Mouse (Mus musculus) testis, postnatal 10 days (tissue): ENCODE measurements at regions not wholly inside any gene's neighbourhood (a gene's known extent, or its start where the extent isn't known, plus 50 kb on each side); places are given as distances from the start of the nearest gene placed in this dataset.

ENCODE experiments used
- DNase-seq: peaks from one replicate; pipeline ENCODE4 v3.0.0; 2021; ENCODE audit warnings: low spot score

DNA sequence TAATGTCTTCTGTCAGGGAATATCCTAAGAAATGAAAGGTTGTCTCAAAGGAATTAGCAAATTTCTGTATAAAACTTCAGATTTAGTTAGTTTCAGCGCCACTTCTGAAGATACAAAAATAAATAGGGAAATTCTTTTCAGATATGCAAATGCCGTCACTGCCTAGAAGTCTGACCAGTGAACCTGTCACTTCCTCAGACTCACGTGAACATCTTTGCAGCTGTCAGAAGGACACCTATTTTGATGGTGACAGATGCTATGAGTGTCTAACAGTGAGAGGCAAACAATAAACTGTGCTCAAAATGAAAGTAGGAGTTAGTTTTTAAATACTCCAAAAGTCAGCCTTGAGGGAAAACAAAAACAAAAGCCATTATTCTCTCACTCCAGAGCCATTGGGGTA, 57.5 kb upstream of the Igf1r start:
- no peak for DNase-seq

DNA sequence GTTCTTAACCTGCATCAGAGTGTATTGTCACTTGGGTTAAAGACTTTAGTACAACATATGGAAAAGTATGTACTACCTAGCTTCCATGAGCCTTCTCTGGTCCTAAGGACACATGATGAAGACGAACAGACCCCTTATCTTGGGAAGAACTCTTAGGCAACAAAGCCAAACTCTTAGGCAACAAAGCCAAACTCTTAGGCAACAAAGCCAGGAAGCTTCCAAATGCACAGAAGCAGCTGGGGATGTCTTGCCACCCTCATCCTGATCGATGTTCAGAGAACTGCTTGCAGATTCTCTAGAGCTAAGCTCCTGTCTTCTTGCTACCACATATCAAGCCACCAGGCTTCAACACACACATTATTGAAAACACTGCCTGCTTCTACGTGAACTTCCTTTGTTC, 59.7 kb upstream of the Igf1r start:
- DNase-seq = no peak

DNA sequence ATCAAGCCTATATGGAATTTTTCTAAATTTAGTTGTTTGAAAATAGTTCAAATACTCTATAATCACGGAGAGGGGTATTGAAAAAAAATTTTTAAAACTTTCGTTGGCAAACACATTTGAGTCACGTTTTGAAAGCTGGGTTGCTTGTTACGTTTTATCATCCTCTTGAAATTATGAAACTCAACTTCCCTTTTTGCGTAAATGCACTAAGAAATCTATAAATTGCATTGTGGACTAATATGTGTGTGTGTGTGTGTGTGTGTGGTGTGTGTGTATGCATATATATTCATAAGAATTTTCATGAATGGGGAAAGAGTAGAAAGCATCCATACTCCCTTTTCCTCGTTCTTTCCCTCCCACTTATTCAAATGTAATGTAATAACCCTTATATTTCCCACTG, 69.6 kb upstream of the Igf1r start:
- DNase-seq = no peak

DNA sequence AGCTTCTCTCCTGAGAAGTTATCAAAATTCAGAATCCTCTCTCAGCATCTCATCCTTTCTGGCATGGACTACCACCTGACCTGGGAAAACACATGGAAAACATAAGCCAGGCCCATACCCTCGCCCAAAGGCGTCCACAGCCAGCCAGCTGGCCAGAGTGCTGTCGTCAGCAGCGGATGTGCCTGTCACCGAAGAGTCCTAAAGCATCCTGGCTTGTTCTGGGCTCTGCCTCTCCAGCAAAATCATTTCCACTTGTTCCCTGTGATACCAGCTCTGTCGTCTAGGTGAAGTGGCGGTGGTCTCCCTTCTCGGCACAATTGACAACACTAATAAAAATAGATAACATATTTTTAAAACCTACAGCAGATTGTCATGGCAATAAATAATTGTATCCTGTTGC, 70.0 kb upstream of the Igf1r start:
- DNase-seq = no peak

DNA sequence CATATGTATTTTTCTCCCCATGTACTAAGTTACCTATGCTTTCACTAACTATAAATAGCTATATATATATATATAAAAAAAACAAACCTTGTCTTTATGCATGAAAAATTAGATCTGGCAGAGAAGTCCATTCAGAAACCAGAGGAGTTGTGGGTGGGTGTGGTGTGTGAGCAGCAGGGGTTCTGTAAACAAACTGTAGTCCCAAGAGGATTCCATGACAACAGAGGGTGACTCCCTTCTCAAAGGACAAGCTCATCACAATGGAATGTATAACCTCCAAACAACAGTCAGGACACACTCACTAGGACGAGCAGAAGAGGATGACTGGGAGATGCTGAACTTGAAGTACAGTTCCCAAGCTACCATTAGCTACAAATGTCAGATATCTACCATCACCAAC, 74.4 kb upstream of the Igf1r start:
- DNase-seq = no peak

DNA sequence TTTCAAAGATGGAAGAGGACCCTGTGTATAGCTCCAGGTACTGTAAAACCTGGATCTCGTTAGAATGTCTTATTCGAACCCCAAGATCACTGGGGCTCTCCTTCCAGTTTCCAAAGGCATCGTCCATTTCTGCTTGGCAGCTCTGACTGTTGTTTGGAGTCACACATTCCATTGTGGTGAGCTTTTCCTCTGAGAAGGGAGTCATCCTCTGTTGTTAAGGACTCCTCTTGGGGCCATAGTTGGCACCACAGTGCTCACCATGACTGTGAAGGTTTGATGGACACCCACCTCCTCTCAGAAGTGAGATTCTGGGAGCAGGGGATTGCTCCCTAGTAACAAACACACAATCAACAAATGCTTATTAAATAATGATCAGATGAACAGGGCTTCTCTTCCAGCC, 75.0 kb upstream of the Igf1r start:
- DNase-seq = no peak

DNA sequence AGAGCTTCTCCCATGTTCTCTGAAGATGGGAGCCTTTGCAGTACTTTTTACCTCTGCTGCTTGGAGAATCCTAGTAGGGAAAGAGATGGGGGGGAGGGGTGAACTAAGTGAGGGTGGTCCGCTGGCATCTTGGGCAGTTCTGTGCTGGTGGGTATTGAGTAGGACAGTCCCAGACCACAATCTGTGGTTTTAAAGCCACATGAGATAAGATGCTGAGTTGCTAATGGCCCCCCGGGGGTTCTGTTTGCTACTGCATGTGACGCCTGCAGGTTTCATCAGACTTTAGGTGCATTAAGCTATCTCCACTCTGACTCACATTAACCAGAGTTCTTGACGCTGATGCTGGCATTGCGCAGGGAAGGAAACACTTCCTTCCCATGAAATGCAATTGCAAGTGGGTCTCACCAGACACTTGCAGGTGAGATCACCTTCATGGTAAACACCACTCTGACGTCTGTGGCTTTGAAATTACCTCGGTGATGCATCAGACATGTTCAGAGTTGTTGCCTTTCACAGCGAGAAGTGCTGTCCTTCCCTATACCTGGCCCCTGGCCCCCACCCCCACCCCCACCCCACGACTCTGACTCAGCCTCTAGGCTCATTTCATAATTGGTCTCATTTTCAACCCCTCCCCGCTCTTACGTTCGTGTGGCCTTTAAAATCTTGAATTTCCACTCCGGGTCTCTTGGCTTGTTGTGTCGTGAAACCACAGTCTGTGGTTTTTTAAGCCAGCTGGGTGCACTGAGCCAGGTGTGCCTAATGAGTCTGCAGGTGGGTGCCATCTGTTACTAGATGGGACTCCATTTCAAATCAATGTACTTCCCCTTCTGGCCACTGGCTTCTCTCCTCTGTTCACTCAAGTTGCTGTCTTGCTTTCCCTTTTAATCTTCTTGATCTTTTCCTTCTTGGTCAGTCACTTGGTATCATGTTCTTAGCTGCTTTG, 94.8 kb upstream of the Synm start:
- no peak for DNase-seq

DNA sequence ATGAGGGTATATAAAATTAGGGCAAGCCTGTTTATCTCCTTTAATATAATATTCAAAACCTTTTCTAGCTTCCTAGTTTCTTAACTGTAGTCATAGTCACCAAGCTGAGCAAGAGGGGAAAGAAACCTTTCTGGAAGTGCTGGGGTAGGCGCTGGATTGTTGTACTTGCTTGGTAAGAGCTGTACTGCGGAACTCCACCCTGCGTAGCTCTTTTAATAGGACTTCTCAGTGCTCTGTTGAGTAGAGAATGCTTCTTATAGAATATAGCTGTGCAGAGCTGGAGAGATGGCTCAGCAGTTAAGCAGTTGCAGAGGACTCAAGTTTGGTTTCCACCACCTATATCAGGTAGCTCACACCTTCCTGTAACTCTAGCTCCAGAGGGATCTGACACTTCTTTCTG, 93.3 kb upstream of the Synm start:
- DNase-seq = no peak

DNA sequence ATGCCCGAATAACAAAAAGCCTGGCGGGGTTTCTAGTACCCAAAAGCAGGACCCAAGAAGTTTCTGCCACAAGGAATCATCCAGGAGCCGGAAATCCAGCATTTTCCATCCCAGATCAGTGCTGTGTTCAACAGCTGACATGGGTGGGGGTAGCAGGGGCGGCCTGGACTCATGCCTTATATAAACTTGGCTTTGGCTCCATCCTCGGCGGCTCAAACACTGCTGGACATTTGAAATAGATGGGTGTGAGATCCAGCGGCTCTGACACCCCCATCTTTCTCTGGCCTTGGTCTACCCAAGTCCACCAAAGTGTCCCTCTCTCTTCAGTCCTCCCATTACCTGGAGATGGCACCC, 89.9 kb upstream of the Synm start:
- no peak for DNase-seq

DNA sequence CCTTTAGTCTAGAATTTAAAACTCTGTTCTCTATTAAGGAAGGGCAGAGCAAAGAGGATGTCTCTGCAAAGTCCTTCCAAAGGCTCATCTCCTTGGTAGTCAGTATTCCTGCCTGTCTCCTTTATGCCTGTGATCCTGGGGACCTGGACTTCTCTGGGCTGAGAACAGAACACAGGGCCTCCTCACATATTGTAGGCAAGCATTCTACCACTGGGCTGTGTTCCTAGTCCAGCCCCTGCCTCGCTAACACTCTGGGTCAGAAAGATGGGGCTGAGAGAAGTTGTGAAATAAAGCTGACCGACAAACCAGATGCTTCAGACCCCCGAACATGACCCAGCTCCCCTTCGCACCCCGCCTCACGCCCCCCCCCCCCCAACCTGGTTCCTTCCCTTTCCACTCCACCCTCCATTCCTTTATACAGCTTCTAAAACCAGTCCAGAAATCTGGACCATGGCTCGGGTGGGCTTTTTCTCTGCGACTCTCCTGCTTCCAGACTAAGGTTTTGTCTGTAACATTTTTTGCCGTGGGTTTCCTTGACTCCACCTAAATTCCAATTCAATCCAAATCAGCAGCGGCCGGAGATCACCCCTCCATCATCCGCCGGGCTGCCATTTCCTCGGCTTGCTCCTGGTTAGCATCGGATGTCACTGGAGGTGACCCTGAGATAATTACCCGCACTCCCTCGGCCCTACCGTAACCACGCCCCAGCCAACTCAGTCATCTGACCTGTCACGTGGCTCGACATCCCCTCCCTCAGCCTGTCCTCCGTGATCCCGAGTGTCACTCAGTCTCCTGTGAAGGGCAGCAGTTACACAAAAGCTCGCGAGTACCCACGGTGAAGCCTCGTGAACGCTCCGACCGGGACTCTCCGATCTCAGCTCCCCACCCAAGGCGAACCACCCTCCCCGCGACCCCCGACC, 89.3 kb upstream of the Synm start:
- DNase-seq = peak; percentile 70

DNA sequence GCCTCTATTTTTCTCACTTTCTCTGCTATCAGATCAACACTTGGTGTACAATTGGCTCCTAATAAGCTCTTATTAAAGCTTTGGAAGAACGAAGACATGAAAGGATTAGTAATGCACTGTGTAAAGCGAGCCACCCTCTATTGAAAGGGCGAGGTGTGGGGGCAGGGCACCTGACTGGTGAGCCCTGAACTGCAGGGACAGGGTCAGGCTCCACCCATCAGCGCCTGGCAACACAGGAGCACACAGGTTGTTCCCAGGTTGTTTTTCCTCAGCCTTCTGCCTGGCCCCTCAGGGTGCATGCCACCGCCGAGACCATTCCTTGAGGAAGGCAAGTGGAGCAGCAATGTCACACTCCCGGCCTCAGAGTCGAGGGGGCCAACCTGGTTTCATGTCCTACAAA, 87.3 kb upstream of the Synm start:
- no peak for DNase-seq

DNA sequence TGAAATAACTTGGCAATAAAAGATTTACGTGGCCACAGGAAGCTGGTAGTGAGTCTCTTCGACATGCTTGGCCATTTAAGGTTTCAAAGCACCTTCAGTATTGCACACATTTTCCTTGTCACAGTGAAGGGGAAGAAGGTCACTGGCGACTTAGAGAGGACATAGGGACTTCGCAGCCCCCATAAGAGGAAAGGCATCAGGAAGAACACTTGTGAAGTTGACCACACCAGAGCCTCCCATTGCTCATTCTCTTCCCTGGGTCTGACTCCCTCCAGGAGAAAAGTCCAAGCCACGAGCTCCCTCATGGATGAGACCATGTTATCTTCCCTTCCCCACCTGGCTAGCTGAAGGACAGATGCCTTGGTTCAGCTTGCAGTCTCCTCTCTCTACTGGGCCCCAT, 77.4 kb upstream of the Synm start:
- no peak for DNase-seq

DNA sequence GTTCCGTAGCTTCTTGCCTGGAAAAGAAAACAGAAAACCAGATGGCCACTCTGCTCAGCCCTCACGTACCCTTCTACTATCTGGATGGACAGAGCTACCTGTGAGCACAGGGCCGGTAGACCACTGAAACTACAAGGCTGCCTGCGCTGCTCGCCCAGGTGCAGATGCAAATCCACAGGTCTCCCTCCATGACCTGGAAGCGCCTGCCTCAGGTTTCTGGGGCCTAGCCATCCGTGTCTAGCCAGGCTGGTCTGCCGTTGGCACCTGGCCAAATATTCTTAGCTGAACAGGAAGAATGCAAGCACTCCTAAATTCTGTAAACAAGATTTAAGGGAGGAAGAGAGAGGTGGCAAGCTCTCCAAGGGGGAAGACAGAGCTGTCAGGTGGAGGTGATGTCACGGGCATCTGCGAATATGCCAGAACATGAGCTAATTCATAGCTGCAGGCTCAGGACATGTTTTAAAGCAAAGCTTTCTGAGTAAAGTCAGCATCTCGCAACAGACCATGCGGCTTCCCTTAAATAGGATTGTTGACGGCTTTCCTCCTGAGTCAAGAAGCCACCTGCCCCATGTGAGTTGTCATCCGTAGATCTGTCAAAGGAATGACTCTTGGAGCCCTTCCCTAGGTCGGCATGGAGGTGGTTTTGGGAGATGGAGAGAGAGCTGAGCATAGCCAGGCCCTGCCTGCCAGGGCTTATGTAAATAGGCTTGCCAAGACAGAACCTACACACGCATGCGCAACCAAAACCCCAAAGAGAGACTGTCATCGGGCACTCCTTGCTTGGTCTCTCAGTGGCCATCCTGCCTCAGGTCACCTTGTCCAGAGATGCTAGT, 76.8 kb upstream of the Synm start:
- DNase-seq = peak; percentile 49

DNA sequence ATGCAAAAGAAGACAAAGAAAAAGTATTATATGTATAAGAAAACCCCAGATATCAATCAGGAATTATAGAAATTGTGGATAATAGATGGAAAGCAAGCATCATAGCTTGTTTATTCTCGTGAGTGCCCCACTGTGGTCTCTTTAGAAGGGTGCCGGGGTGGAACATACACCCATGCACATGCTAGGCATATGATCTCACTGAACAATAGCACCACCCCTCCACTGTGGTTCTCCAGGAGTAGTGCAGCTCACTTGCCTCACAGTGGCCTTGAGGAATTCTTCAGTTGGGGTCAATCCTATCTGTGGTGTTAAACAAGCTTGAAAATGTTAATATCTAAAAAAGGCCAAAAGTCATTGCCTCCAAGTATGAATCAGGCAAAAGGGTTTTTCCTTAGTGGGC, 72.2 kb upstream of the Synm start:
- DNase-seq = no peak

DNA sequence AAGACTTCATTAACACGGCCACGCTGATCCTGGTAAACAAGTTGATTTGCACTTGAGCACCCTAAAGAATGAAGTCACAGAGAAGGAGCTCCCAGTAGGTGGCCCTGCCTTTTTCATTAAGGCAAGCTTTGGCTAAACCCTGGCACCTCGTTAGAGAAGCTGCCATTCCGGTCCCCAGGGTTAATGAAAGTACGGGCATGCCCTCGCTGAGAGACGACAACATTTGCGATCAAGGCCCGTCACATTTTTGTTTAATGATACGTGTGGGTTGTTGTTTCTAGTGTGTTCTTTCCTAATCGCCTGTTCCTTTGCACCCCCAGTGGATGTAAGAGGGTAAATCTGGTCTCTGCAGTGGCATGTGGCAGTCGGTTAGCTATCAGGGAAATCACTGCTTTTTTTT, 67.8 kb upstream of the Synm start:
- DNase-seq = no peak

DNA sequence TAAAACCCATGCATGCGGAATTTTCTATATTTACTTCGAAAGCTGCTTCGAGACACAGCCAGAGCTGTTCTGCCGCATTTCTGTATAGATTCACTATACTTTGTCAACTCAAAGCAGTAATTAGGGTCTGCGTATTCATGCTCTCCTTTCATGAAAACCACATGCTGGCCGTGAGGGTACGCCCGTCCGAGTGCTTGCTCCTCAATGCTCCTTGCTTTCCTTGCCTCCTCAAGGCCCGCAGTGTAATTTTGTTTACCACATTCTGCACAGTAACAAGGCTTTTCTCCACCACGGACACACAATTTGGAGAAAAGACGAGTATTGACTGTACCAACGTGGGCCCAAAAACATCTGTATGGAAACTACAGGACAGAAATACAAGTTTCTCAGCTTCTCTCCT, 67.4 kb upstream of the Synm start:
- DNase-seq = no peak

DNA sequence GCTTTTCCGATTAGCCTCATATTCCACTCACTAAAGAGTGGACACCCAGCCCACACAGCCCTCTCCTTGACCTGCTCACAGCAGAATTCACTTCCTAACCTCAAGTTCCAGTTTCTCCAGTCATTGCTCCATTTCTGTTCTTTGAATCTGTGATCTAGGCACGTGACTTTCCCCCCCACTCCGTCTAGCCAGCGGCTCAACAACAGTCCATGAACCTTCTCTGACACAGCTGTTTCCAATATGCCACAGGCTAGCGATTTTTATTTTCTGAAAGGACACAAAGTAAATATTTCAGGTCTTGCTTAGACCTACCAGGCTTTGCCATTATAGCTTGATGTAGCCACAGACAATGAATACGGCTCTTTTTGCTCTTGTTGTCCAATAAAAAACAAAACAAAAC, 66.8 kb upstream of the Synm start:
- DNase-seq = no peak

DNA sequence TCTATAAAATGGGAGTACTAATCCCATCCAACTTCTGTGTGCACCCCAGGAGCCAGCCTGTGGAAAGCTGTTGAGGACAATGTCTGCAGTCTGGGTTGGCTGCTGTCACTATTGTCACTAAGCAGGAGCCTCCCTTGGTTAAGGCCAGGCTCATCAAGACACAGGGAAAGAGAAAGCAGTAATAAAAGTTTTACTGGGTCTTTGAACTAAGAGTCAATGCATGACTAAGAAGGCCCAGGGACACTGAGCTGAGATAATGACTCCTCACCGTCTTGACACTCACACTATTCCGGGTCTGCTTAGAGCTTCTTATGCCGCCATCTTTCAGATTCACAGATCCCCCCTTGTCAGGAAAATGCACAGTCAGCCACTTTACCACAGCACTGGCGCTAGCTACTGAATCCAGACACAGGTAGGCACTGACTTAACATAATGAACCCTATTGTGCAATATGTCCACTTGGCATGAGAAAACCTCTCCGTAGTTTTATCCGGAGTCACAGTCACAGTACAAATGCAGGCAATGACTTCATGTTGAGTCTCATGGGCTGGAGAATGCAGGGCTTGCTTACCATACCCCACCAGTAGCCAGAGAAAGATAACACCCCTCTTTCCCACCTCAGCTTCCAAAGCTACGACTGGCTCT, 66.2 kb upstream of the Synm start:
- no peak for DNase-seq

DNA sequence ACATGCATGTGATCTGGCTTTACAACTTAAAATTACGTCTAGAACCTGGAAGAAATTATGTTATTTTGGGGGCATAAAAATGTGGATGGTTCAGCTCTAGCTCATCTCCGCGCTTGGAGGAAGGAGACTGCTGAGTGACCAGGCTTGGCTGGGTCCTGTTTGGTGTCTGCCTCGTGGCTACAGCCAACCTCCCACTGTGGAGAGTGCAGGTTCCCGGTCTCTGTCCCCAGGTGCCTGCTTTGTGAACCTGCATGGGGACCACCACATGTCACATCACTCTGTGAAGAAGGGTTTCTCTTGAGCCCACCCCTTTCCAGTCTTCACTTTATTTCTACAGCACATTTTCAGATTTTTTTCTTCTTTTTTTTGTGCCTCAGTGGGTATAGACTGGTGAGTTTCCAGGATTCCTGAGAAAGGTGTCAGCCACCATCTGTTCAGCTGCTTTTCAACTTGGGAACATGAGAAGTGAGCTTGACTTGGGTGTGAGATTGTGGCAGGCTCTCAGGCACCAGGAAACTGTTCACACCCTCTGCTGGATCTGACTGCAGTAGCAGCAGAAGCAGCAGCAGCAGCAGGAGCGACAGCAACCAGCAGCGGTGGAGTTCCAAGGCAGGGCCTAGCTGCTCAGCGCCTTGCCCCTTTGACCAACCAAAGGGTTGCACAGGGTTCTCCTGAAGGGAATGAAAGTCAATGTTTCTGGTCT, 64.6 kb upstream of the Synm start:
- DNase-seq = no peak

DNA sequence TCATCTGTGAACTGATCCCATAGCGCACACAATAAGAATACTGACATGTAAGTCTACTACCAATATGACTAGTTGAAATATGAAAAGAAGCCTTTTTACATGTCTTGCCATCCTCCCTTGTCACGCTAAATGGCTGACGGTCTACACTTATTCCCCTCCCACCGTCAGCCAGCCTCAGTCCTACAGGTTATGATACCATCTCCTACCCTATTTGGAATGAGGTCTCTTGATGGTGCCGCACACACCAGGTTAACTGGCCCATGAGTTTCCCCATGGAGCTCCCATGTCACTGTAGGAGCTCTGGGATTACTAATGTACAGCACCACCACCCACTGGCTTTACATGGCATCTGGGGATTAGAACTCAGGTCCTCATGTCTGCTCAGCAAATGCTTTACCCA, 60.0 kb upstream of the Synm start:
- no peak for DNase-seq

DNA sequence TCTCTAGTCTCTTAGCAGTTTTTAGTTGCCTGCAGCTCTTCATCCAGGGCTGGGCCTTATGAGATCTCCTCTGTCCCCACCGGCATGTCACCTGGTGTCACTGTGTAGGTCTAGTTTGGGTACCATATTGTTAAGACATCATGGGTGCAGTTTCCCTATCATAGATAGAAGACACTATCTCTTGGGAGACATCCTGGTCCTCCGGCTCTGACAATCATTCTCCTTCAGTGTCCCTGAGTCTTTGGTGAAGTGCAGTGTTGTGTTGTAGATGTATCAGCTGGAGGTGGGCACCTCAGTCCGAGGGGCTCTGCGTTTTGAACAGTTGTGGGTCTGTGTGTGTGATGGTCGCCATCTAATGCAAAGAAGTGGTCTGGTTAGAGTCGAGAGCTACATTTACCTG, 58.0 kb upstream of the Synm start:
- no peak for DNase-seq
